Mouse (Mus musculus) cortical plate, adult 2 months (tissue): ENCODE data around the gene Sox30.

Experiments
- CTCF ChIP-seq: fragments of 200-500 bp; IDR thresholded peaks from 2 replicates; pipeline ENCODE4 v1.5.1; 2011; ENCODE audit warnings: mild to moderate bottlenecking, control low read depth, low read length; ENCODE audit not compliant: insufficient read depth; ENCODE audit errors: extremely low read depth
- POLR2A ChIP-seq: fragments of 200-500 bp; IDR thresholded peaks from 2 replicates; pipeline ENCODE4 v1.6.1; 2011; ENCODE audit warnings: mild to moderate bottlenecking, low read length, control low read depth; ENCODE audit not compliant: insufficient read depth; ENCODE audit errors: extremely low read depth

- TF ChIP-seq CTCF (no peak), POLR2A (no peak)
Measured at GRCm38 (mm10) chr11:46025962-46026392, 45.9 kb downstream of the Sox30 start.
